Mouse (Mus musculus) intestine, embryonic 15.5 days (tissue): ENCODE measurements around the gene BC051142. TPM values are rescaled to one million over a fixed set of nuclear protein-coding genes. Genes with fewer than 3 reads are reported as not detected.
A peak's percentile ranks its signal among the peaks of the same experiment; 100 is the strongest.

Source experiments
- ATAC-seq: fragments of 200-750 bp; cut with Nextera tagmentation; 2 replicates; pipeline ENCODE4 v1.8.0; 2017; ENCODE audit warnings: moderate TSS enrichment, moderate library complexity
- H3K27ac ChIP-seq: fragments of 300-500 bp; sonication (generic); 2 replicates; pipeline ENCODE4 v1.5.1; 2015; ENCODE audit warnings: mild to moderate bottlenecking, inconsistent platforms
- H3K27me3 ChIP-seq: fragments of 300-500 bp; sonication (generic); replicated peaks from 2 replicates; pipeline ENCODE4 v1.6.1; 2015; ENCODE audit warnings: inconsistent platforms
- H3K36me3 ChIP-seq: fragments of 300-500 bp; sonication (generic); 2 replicates; pipeline ENCODE4 v1.6.1; 2015; ENCODE audit warnings: inconsistent platforms
- H3K4me1 ChIP-seq: fragments of 300-500 bp; sonication (generic); replicated peaks from 2 replicates; pipeline ENCODE4 v1.6.1; 2015; ENCODE audit warnings: inconsistent platforms
- H3K4me2 ChIP-seq: fragments of 300-500 bp; sonication (generic); replicated peaks from 2 replicates; pipeline ENCODE4 v1.6.1; 2015; ENCODE audit warnings: mild to moderate bottlenecking, inconsistent platforms
- H3K4me3 ChIP-seq: fragments of 300-500 bp; sonication (generic); replicated peaks from 2 replicates; pipeline ENCODE4 v1.5.1; 2015; ENCODE audit warnings: inconsistent platforms
- H3K9ac ChIP-seq: fragments of 300-500 bp; sonication (generic); 2 replicates; pipeline ENCODE4 v1.6.1; 2015; ENCODE audit warnings: inconsistent platforms
- H3K9me3 ChIP-seq: fragments of 300-500 bp; sonication (generic); 2 replicates; pipeline ENCODE4 v1.6.1; 2016; ENCODE audit warnings: inconsistent platforms
- WGBS: fragments of 180-500 bp; shearing (Covaris S2); methylation state at CpG from one replicate; pipeline ENCODE4 v1.1.7; 2015; 5-methylcytosine and 5-hydroxymethylcytosine counted together
- polyA plus RNA-seq: library from polyadenylated mRNA; unstranded; fragments of >200 nt; fragmentation: Nextera tagmentation; extraction: Ambion mirVana; gene quantifications from 2 replicates; pipeline ENCODE4 v1.2.1, GENCODE M21; 2015

Gene BC051142
- polyA plus RNA-seq: 0.34 and 0.59 TPM in 2 replicates

DNA sequence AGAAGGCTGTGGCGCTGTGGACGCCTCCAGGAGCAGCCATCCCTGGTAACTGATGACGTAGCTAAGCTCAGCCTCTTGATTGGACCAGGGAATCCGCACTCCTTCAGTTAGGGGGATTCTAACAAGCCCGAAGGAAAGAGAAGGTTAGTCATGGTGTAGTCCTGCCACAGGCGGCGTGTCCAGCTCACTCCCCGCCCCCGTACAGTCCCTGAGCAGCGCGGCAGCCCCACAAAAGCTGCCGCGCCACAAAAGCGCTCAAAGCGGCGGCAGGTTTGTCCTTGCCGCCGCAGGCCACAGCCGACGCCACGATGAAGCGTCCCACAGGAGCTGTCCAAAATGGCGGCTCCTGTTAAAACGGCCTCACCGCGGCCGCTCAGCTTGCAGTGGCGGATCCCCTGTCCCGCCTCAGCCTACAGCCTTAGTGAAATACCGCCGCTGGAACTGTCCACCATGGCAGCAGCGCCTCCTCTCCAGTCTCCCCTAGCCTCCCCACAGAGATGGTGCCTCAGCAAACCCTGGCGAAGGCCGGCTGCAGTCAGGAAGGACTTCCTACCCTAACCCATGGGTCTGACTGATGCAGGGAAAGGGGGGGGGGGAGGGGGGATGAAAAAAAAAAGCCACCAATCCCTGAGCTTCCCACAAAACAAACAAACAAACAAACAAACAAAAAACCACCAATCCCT is at the start of gene BC051142:
TSS of gene BC051142 (plus strand) at position 110 of the 683 bp plus-strand sequence.
- Histone ChIP-seq H3K4me3 (peak within 1 kb of the TSS; percentile 57), H3K27me3 (0 out of 2 replicates have a peak, but pooled peaks cover 3% of the 10 kb centered on the region), H3K36me3 (no peaks in the 10 kb centered on the region), H3K9ac (peak within 1 kb of the TSS; percentile 60), H3K9me3 (no peaks in the 10 kb centered on the region), H3K27ac (peak within 1 kb of the TSS; percentile 79), H3K4me1 (no peaks in the 10 kb centered on the region), H3K4me2 (peak within 1 kb of the TSS; percentile 83)
- peak; percentile 98 for ATAC-seq
- 4% methylated on average over 34 of the region's 34 CpGs for WGBS

DNA sequence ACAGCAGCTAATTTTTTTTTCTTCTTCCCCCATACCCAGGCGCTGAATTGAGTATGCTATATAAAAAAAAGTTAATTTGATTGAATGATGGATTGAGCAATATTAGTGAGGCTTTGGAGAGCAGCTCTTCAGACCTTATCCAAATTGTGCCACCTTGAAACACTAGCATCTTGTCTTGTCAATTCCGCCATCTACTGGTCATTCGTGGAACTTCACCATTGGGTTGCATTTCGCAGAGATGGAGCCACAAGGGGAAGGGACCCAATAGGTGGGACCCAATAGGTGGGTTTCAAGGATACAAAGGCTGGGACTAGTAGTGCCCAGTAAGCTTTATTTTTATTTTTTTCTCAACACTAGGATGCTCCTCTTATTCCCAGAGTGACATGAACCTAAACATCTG is 49.2 kb upstream of the BC051142 start:
- Histone ChIP-seq H3K4me2 (no peak overlapping the region), H3K27ac (no peak overlapping the region), H3K36me3 (no peaks in the 10 kb centered on the region), H3K9me3 (no peaks in the 10 kb centered on the region; the same call in 1 of the 2 replicates), H3K27me3 (no peaks in the 10 kb centered on the region), H3K9ac (no peak overlapping the region), H3K4me1 (no peaks in the 10 kb centered on the region), H3K4me3 (no peak overlapping the region)
- WGBS: 3% methylated on average over 4 of the region's 4 CpGs
- ATAC-seq: no peak

DNA sequence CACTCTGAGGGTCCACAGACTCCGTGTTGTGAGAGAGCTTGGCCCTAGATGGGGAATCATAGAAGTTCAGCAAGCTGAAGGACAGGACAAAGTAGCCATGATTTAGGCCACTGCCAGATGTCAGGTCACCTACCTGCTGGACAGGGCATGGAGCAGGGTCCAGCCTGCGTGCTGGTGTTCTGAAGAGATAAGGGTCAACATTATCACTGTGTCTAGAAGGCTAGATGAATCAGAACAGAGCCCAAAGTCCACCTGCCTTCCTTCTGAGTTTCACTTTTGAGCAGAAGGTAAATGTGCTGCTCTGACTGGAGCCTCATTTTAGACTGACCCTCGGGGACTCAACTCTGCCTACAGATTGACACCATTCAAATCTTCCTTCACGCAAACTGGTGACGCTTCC is 44.1 kb upstream of the BC051142 start, which contains the start of gene Btnl2:
TSS of gene Btnl2 (plus strand) at position 284 of the 400 bp plus-strand sequence.
- no peak within 1 kb of the TSS for H3K4me3 ChIP-seq
- no peak within 1 kb of the TSS for H3K9ac ChIP-seq
- ATAC-seq: peak; percentile 75; the same call in 1 of the 2 replicates

DNA sequence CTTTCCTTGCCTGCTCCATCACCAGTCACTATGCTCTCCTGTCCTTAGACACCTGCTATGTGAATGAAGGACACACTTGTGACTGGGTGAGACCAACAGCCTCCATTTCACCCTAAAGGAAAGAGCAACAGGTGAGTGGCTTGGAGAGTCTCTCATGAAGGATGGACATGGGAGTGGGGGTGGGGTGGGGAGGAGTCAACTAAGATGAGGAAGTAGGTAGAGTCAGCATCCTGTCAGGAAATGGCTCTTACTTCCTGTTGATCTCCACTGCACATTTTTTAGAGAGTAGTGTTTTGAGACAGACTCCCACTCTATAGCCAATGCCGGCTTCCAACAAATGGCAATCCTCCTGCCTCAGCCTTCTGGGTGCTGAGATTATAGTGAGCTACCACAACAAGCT is 43.7 kb upstream of the BC051142 start:
- Histone ChIP-seq H3K9me3 (no peaks in the 10 kb centered on the region; the same call in 1 of the 2 replicates), H3K27me3 (no peaks in the 10 kb centered on the region; the same call in 1 of the 2 replicates), H3K4me1 (no peaks in the 10 kb centered on the region), H3K4me2 (no peak overlapping the region), H3K9ac (no peak overlapping the region), H3K27ac (no peak overlapping the region), H3K36me3 (no peaks in the 10 kb centered on the region), H3K4me3 (no peak overlapping the region)
- 70% methylated on average over 1 of the region's 1 CpGs for WGBS
- ATAC-seq: peak; percentile 43; the same call in 1 of the 2 replicates

More for the DNA sequence above, 44.1 kb upstream of the BC051142 start, which contains the start of gene Btnl2:
- Histone ChIP-seq H3K36me3 (no peaks in the 10 kb centered on the region), H3K4me2 (no peak within 1 kb of the TSS), H3K9me3 (no peaks in the 10 kb centered on the region; the same call in 1 of the 2 replicates), H3K27ac (no peak within 1 kb of the TSS), H3K27me3 (no peaks in the 10 kb centered on the region; the same call in 1 of the 2 replicates), H3K4me1 (no peaks in the 10 kb centered on the region)
- WGBS: 79% methylated on average over 5 of the region's 5 CpGs

DNA sequence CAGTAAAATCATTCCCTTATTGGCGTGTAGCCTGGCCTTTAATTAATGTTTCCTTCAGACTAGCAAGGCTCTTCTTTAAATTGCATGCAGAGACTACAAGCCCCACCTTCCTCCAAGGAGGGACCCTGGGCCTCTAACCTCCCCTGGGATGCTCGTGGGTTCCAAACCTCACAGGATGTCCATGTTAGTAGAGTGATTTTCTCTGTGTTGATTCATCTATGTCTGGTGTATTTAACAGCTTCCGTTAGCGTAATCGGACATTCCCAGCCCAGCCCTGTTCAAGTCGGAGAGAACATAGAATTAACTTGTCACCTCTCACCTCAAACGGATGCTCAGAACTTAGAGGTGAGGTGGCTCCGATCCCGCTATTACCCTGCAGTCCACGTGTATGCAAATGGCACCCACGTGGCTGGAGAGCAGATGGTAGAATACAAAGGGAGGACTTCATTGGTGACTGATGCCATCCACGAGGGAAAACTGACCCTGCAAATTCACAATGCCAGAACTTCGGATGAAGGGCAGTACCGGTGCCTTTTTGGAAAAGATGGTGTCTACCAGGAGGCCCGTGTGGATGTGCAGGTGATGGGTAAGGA is 35.6 kb upstream of the BC051142 start:
- Histone ChIP-seq H3K4me2 (no peak overlapping the region), H3K4me3 (no peak overlapping the region), H3K27me3 (no peaks in the 10 kb centered on the region; the same call in 1 of the 2 replicates), H3K36me3 (no peaks in the 10 kb centered on the region), H3K9me3 (no peaks in the 10 kb centered on the region), H3K27ac (no peak overlapping the region), H3K9ac (no peak overlapping the region), H3K4me1 (no peaks in the 10 kb centered on the region)
- 83% methylated on average over 15 of the region's 15 CpGs for WGBS
- no peak for ATAC-seq

DNA sequence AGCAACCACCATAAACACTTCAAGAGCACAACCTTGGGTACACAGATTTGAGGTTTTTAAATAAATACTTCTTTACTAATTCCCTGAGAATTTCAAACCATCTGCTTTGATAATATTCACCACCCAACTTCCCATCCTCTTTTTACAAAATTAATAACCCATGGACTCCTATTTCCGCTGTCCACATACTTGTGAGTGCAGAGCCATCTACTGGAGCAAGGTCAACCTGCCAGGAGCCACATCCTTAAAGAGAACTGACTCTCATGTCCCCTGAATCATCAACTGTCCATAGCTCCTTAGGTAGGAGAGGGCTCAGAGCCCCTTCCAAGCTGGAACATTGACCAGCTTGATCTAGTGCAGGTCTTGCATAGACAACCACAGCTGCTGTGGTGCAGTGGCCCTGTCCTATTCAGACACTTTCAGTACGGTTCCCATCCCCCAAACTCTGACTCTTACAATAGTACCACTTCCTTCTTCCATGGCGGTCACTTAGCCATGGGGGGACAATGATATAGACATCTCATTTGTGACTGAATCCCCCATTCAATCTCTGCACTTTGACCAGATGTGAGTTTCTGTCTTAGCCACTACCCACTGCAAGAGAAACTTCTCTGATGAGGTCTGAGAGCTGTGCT is 34.8 kb upstream of the BC051142 start:
- Histone ChIP-seq H3K9ac (no peak overlapping the region), H3K27ac (no peak overlapping the region), H3K9me3 (no peaks in the 10 kb centered on the region), H3K4me1 (no peaks in the 10 kb centered on the region), H3K27me3 (no peaks in the 10 kb centered on the region; the same call in 1 of the 2 replicates), H3K4me3 (no peak overlapping the region), H3K36me3 (no peaks in the 10 kb centered on the region), H3K4me2 (no peak overlapping the region)
- WGBS: 85% methylated on average over 3 of the region's 3 CpGs
- no peak for ATAC-seq

DNA sequence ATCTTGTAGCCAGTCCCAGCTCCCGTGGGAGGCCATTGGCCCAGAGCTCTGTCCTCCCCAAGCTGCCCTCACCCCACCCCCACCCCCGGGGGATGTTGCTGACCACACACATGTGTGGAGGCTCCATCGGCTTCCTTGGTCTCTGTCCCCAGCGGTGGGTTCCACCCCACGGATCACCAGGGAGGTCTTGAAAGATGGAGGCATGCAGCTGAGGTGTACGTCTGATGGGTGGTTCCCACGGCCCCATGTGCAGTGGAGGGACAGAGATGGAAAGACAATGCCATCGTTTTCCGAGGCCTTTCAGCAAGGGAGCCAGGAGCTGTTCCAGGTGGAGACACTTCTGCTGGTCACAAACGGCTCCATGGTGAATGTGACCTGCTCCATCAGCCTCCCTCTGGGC is 33.6 kb upstream of the BC051142 start:
- Histone ChIP-seq H3K4me3 (no peak overlapping the region), H3K9ac (no peak overlapping the region), H3K4me2 (no peak overlapping the region), H3K27ac (no peak overlapping the region), H3K9me3 (no peaks in the 10 kb centered on the region), H3K27me3 (no peaks in the 10 kb centered on the region), H3K4me1 (no peaks in the 10 kb centered on the region), H3K36me3 (no peaks in the 10 kb centered on the region)
- ATAC-seq: no peak
- WGBS: 75% methylated on average over 10 of the region's 10 CpGs

DNA sequence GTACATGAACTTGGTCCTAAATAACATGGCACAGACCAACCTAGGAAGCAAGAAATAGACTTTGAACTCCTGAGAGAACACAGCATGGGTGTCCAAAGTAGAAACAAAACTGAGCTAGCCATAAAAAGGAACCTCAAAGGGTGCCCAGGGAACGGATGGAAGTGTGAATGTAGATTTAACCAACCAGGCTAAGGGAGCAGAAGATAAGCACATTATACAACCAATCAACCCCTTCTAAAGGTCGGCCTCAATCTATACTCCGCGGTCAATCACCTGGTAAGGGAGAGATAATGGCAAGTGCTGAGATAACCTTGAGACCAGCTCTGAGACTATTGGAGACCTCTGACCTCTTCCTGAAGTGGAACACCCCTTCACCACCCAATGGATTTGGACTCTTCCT is 28.1 kb upstream of the BC051142 start:
- Histone ChIP-seq H3K27ac (no peak overlapping the region), H3K9ac (no peak overlapping the region), H3K9me3 (no peaks in the 10 kb centered on the region), H3K27me3 (no peaks in the 10 kb centered on the region), H3K4me1 (0 out of 2 replicates have a peak, but pooled peaks cover 3% of the 10 kb centered on the region), H3K4me3 (no peak overlapping the region), H3K4me2 (no peak overlapping the region), H3K36me3 (no peaks in the 10 kb centered on the region)
- peak; percentile 73 for ATAC-seq
- 56% methylated on average over 4 of the region's 4 CpGs for WGBS

DNA sequence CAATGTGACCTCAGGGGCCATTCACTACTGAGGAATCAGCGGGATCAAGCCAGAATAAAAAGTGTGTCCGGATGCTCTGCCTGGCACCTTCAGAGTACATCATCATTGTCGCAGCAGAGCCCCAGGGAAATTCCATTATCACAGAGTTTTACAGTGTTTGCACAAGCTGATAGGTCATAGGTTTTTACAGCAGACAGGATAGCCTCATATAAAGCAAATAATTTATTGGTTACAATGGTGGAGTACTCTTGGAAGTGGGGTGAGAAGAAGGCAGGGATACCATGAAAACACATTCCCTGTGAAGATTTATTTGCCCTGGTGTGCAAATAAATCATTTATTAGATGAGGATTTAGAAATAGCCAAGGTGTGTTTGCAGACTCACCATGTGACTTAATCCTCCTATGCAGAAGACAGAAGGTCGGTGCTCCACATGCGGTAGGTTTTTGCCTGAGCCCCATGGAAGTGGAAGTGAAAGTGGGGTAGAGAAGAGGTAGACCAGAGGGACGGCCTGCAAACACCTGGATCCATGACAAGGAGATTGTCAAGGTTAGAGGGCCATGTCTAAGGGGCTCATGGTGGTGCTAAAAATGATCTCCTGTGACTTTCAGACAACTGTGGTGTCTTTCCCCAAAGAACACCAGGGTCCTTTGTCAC is 25.4 kb upstream of the BC051142 start:
- H3K27me3 ChIP-seq: no peaks in the 10 kb centered on the region
- 0 out of 2 replicates have a peak, but pooled peaks cover 3% of the 10 kb centered on the region for H3K4me1 ChIP-seq
- no peak overlapping the region for H3K9ac ChIP-seq
- peak overlapping the region; percentile 23; the same call in 1 of the 2 replicates for H3K4me2 ChIP-seq
- H3K36me3 ChIP-seq: no peaks in the 10 kb centered on the region
- H3K9me3 ChIP-seq: no peaks in the 10 kb centered on the region
- ATAC-seq: peak; percentile 67
- 0 out of 2 replicates have a peak overlapping the region, but pooled peaks have one; percentile 44 for H3K27ac ChIP-seq
- WGBS: 52% methylated on average over 6 of the region's 6 CpGs
- no peak overlapping the region for H3K4me3 ChIP-seq

DNA sequence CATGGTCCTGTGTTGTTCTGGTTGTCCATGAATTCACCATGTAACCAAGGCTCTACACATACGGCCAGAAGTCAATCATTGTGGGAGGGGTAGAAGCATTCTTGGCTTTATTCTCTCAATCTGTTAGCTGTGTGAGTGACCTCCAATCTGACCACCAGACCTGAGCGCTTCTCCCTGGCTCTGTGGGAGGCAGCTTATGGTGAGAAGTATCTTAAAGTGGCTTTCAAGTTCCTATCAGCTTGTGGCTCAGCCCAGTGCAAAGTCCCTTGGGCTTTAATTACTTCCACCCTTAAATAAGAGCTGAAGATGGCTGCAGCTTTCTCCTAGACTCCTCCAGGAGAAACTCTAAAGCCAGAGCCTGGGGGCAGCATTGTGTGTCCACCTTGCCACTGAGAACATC is 21.8 kb upstream of the BC051142 start, which contains the start of gene Btnl1:
TSS of gene Btnl1 (plus strand) at position 286 of the 400 bp plus-strand sequence.
- Histone ChIP-seq H3K36me3 (no peaks in the 10 kb centered on the region), H3K4me2 (peak within 1 kb of the TSS; percentile 42), H3K9ac (no peak within 1 kb of the TSS), H3K9me3 (no peaks in the 10 kb centered on the region), H3K27ac (no peak within 1 kb of the TSS), H3K27me3 (no peaks in the 10 kb centered on the region), H3K4me1 (0 out of 2 replicates have a peak, but pooled peaks cover 3% of the 10 kb centered on the region), H3K4me3 (0 out of 2 replicates have a peak within 1 kb of the TSS, but pooled peaks have one; percentile 10)
- WGBS: 74% methylated on average over 2 of the region's 2 CpGs
- ATAC-seq: peak; percentile 54

DNA sequence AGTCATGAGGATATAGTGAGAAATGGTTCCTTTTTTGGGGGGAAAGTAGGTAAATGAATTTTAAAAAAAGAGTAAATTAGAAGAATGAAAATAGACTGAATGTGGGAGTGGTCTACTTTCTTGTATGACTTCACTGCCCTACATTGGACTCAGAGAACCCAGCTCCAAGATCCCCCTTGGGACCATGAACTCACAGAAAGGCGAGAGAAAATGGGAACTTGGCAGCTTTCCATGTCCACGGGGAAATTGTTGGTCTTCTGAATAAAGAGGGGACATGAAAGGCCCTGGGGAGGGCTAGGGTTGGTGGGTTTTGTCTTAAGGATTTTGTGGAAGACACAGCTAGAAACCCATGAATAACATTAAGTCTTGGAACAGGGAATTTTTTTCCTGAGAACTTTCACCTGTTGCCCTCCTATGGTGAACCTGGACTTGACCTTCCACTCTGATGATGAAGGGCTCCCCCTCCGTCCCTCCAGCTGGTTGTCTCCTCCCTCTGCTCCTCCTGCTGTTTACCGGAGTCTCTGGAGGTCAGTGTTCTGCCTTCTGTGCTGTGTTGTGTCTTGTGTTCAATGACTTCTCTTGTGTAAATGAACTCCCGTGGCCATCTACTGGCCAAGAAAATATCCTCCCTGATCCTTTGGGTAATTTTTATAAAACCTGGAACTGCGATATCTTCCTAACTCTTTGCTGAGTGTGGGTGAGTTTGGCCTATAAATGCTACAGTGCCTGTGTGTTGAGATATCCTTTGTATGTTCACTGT is 21.0 kb upstream of the BC051142 start:
- Histone ChIP-seq H3K27me3 (no peaks in the 10 kb centered on the region), H3K4me2 (peak overlapping the region; percentile 42; the same call in 1 of the 2 replicates), H3K9ac (no peak overlapping the region), H3K27ac (no peak overlapping the region), H3K9me3 (no peaks in the 10 kb centered on the region), H3K36me3 (no peaks in the 10 kb centered on the region), H3K4me3 (0 out of 2 replicates have a peak overlapping the region, but pooled peaks have one; percentile 10), H3K4me1 (0 out of 2 replicates have a peak, but pooled peaks cover 3% of the 10 kb centered on the region)
- no peak for ATAC-seq
- 55% methylated on average over 6 of the region's 6 CpGs for WGBS
